Mouse (Mus musculus) stomach, postnatal 0 days (tissue): ENCODE measurements at regions not wholly inside any gene's neighbourhood (a gene's known extent, or its start where the extent isn't known, plus 50 kb on each side); places are given as distances from the start of the nearest gene placed in this dataset.
A peak's percentile ranks its signal among the peaks of the same experiment; 100 is the strongest.

Source experiments
- ATAC-seq: fragments of 200-750 bp; cut with Nextera tagmentation; 2 replicates; pipeline ENCODE4 v1.8.0; 2017; ENCODE audit not compliant: low FRiP score, low TSS enrichment
- DNase-seq: peaks from one replicate; pipeline ENCODE4 v3.0.0-alpha.2; 2016; ENCODE audit warnings: low spot score
- H3K27ac ChIP-seq: fragments of 300-500 bp; sonication (generic); replicated peaks from 2 replicates; pipeline ENCODE4 v1.5.1; 2014; ENCODE audit warnings: mild to moderate bottlenecking, control low read depth
- H3K27me3 ChIP-seq: fragments of 300-500 bp; sonication (generic); 2 replicates; pipeline ENCODE4 v1.6.1; 2014; ENCODE audit warnings: low read length; ENCODE audit not compliant: control insufficient read depth, insufficient read depth
- H3K36me3 ChIP-seq: fragments of 300-500 bp; sonication (generic); 2 replicates; pipeline ENCODE4 v1.6.1; 2014; ENCODE audit warnings: low read length, mixed read lengths; ENCODE audit not compliant: control insufficient read depth, insufficient read depth
- H3K4me1 ChIP-seq: fragments of 300-500 bp; sonication (generic); replicated peaks from 2 replicates; pipeline ENCODE4 v1.6.1; 2014; ENCODE audit warnings: antibody characterized with exemption; ENCODE audit not compliant: control insufficient read depth, insufficient read depth
- H3K4me2 ChIP-seq: fragments of 300-500 bp; sonication (generic); replicated peaks from 2 replicates; pipeline ENCODE4 v1.6.1; 2014; ENCODE audit warnings: low read depth, mild to moderate bottlenecking, control low read depth, moderate library complexity
- H3K4me3 ChIP-seq: fragments of 300-500 bp; sonication (generic); 2 replicates; pipeline ENCODE4 v1.5.1; 2014; ENCODE audit warnings: low read depth, low read length, control low read depth
- H3K9ac ChIP-seq: fragments of 300-500 bp; sonication (generic); 2 replicates; pipeline ENCODE4 v1.6.1; 2014; ENCODE audit warnings: mild to moderate bottlenecking, low read length, control low read depth, mixed read lengths
- H3K9me3 ChIP-seq: fragments of 300-500 bp; sonication (generic); 2 replicates; pipeline ENCODE4 v1.6.1; 2016; ENCODE audit warnings: low read length; ENCODE audit not compliant: control insufficient read depth
- CTCF ChIP-seq: IDR thresholded peaks from 2 replicates; pipeline ENCODE4 v1.5.1; 2016; ENCODE audit warnings: antibody characterized with exemption, low read depth, mild to moderate bottlenecking, moderate library complexity
- EP300 ChIP-seq: optimal IDR thresholded peaks from 2 replicates; pipeline ENCODE3; 2016; ENCODE audit warnings: antibody characterized with exemption
- WGBS: fragments of 180-500 bp; shearing (Covaris S2); extraction: QIAGEN DNeasy Blood & Tissue Kit; methylation state at CpG from one replicate; pipeline ENCODE4 v1.1.7; 2014; 5-methylcytosine and 5-hydroxymethylcytosine counted together

- Histone ChIP-seq H3K27ac (no peak overlapping the region), H3K9ac (no peak overlapping the region), H3K4me3 (no peak overlapping the region), H3K9me3 (no peaks in the 10 kb centered on the region), H3K36me3 (no peaks in the 10 kb centered on the region), H3K4me1 (no peaks in the 10 kb centered on the region), H3K27me3 (no peaks in the 10 kb centered on the region), H3K4me2 (no peak overlapping the region)
- no peak for DNase-seq
- WGBS: 83% methylated on average over 1 of the region's 1 CpGs
- TF ChIP-seq CTCF (no peak), EP300 (no peak)
- ATAC-seq: no peak
Observed at GRCm38 (mm10) chr14:89242159-89242558, 771.0 kb upstream of the Pcdh20 start.

GRCm38 (mm10) chr14:89236501-89236900, 765.3 kb upstream of the Pcdh20 start:
- no peak for DNase-seq
- Histone ChIP-seq H3K4me3 (no peak overlapping the region), H3K4me1 (no peaks in the 10 kb centered on the region), H3K27me3 (no peaks in the 10 kb centered on the region), H3K9me3 (no peaks in the 10 kb centered on the region), H3K4me2 (no peak overlapping the region), H3K9ac (no peak overlapping the region), H3K27ac (no peak overlapping the region), H3K36me3 (no peaks in the 10 kb centered on the region)
- no peak for TF ChIP-seq EP300
- WGBS: 66% methylated on average over 3 of the region's 3 CpGs
- ATAC-seq: no peak

GRCm38 (mm10) chr14:89230482-89230881, 759.3 kb upstream of the Pcdh20 start:
- H3K27ac ChIP-seq: no peak overlapping the region
- no peaks in the 10 kb centered on the region for H3K36me3 ChIP-seq
- H3K4me3 ChIP-seq: no peak overlapping the region
- H3K9me3 ChIP-seq: no peaks in the 10 kb centered on the region
- no peak for DNase-seq
- H3K4me1 ChIP-seq: no peaks in the 10 kb centered on the region
- no peak overlapping the region for H3K4me2 ChIP-seq
- H3K27me3 ChIP-seq: no peaks in the 10 kb centered on the region
- TF ChIP-seq CTCF (no peak), EP300 (no peak)
- no peak overlapping the region for H3K9ac ChIP-seq
- 21% methylated on average over 8 of the region's 8 CpGs for WGBS
- no peak for ATAC-seq

GRCm38 (mm10) chr14:89217390-89217789, 746.2 kb upstream of the Pcdh20 start:
- Histone ChIP-seq H3K9ac (no peak overlapping the region), H3K36me3 (no peaks in the 10 kb centered on the region), H3K4me1 (no peaks in the 10 kb centered on the region), H3K27ac (no peak overlapping the region), H3K9me3 (no peaks in the 10 kb centered on the region), H3K27me3 (no peaks in the 10 kb centered on the region), H3K4me3 (no peak overlapping the region), H3K4me2 (no peak overlapping the region)
- ATAC-seq (no peak), DNase-seq (no peak)
- TF ChIP-seq CTCF (no peak), EP300 (no peak)
- WGBS: 83% methylated on average over 1 of the region's 1 CpGs

- ATAC-seq: no peak
- DNase-seq: no peak
- no peak overlapping the region for H3K4me3 ChIP-seq
- no peaks in the 10 kb centered on the region for H3K27me3 ChIP-seq
- 42% methylated on average over 2 of the region's 2 CpGs for WGBS
- TF ChIP-seq EP300 (no peak), CTCF (peak; percentile 72)
- H3K4me1 ChIP-seq: no peaks in the 10 kb centered on the region
- H3K36me3 ChIP-seq: no peaks in the 10 kb centered on the region
- no peak overlapping the region for H3K27ac ChIP-seq
- no peak overlapping the region for H3K4me2 ChIP-seq
- no peaks in the 10 kb centered on the region for H3K9me3 ChIP-seq
- no peak overlapping the region for H3K9ac ChIP-seq
Observed at GRCm38 (mm10) chr14:89181386-89181979, 710.3 kb upstream of the Pcdh20 start.

- Histone ChIP-seq H3K4me2 (no peak overlapping the region), H3K4me3 (no peak overlapping the region), H3K9me3 (no peaks in the 10 kb centered on the region), H3K4me1 (no peaks in the 10 kb centered on the region), H3K27me3 (no peaks in the 10 kb centered on the region), H3K9ac (no peak overlapping the region), H3K36me3 (no peaks in the 10 kb centered on the region), H3K27ac (no peak overlapping the region)
- no peak for TF ChIP-seq EP300
- no peak for TF ChIP-seq CTCF
- no peak for ATAC-seq
- 83% methylated on average over 3 of the region's 3 CpGs for WGBS
- no peak for DNase-seq
Observed at GRCm38 (mm10) chr14:89142994-89143686, 671.9 kb upstream of the Pcdh20 start.
